Mouse (Mus musculus) embryonic stem cell, embryonic (primary cell): ENCODE data around the gene Fam98a.

ENCODE experiments used
- CTCF ChIA-PET, 4 experiments: fragments of 300-600 bp in 2 of 4; fragments of 350-600 bp in 2 of 4; sonication (Branson Sonifier 250); formaldehyde crosslinking; loops; one replicate each; lab custom pipeline; 2022; ENCODE audit warnings: inconsistent platforms in 2 of 4; lab: Charles Lee
- POLR2A ChIA-PET, 4 experiments: fragments of 300-600 bp in 2 of 4; fragments of 350-600 bp in 2 of 4; sonication (Branson Sonifier 250); formaldehyde crosslinking; loops; one replicate each; lab custom pipeline; 2022; ENCODE audit warnings: antibody characterized with exemption in 4 of 4, inconsistent platforms in 1 of 4; lab: Charles Lee

The Fam98a gene

DNA sequence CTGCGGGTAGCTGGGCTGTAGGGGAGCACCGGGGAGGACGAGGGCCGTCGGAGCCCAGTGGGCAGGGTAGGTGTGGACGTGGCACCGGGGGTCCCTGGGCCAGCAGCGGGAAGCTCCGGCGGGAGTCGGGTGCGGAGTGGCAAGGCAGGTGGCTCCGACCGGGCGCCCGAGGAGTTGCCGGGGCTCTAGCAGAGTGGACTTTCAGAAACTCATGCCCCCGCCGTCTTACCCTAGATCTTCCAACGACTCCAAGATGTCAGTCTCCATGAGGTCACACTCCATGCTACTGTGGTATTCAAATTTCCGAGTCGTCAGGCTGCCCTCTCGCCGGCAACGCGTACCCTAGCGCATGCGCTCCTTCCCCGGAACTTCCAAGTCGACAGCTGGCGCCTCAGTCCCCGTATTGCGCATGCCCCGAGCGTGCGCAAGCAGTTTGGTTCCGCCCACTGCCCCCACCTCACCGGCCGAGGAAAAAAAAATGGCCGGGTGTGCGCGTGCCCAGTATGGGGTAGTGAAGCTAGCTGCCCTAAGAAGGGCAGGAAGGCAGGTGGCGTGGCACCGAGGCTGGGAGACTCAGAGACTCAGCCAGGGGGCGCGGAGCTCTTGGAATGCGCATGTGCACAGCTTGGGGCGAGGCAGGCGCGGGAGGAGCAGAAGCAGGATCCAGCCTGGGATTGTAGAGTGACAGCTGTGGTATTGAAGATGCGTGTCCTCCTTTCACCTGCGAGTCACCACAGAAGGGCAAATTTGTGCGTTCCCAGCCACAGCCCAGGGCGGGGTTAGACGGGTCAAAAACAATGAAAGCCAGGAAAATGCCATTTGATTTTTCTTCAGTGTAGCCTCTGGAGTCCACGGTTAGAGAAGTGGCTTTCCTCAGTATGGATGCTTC, at the start of gene Fam98a:
Gene Fam98a, minus strand, starts transcription at position 435 of the 889 bp plus-strand sequence.
- POLR2A ChIA-PET, result interaction anchor here in 3 of 4 experiments (0.6 to 2.9 kb wide), 20 partner anchors 8 to 1024 kb away, joined by 3 to 17 read pairs (median 5); partner anchors contain the start of gene Birc6 (in 1 of the 3)
- CTCF ChIA-PET, result interaction anchor here in 3 of 4 experiments (0.7 to 1.2 kb wide), 7 partner anchors 13 to 546 kb away, joined by 3 to 4 read pairs (median 3); partner anchors contain the start of gene Ltbp1 (in 1 of the 3)

DNA sequence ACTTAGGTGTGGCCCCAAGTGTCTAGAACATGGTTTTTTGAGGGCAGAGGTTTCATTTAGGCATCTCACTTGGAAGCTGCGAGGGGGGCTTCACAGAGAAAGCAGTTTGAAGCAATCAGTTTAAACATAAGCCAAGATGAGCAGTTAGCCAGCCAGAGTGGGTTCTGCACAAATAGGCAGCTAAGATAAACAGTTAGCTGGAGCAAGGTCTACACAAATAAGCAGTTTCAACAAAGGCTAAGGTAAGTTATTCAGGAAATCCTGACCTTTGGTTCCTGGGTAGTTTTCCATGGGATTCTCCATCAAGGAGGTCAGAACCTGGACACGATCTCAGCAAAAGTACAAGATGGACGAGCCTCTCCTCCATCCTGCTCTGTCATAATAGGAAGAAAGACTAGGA, 46.9 kb upstream of the Fam98a start:
- POLR2A ChIA-PET, result no interaction called here
- CTCF ChIA-PET, result no interaction called here

DNA sequence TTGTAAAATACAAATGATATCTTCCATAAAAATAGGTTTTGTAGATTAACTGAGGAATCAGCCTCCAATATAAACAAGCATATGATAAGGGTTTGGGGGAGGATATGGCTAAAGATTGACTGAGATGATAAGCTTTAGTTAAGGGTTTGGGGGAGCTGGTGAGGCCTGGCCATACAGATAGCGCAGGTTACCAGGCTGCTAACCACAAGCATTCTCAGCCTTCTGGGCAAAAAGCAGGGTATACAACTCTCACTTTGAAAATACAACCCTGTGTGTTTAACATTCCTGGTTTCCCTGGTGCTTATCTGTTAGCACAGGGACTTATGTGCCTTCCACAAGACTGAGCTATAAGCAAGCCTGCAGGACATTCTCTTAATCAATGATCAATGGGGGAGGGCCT, 31.0 kb upstream of the Fam98a start:
- POLR2A ChIA-PET, result no interaction called here
- CTCF ChIA-PET, result no interaction called here

DNA sequence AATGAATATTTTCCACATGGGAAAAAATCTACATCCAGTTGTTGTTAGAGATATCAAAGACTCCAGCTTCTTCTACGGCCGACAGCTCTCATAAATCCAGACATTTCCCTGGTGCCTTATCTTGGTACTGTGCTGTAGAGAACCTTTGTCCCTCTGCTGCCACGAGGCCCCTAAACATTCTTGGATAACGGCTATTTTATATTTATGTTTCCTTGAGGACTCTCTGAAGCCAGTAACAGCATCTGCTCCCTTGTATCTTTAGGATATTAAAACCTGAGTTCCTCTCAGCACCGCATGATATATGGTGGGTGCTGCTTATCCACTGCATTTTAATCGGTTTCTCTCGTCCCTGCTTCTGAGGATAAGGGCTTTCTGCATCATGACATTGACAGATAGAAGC, 23.9 kb upstream of the Fam98a start:
- ChIA-PET CTCF (no interaction called here), POLR2A (no interaction called here)

DNA sequence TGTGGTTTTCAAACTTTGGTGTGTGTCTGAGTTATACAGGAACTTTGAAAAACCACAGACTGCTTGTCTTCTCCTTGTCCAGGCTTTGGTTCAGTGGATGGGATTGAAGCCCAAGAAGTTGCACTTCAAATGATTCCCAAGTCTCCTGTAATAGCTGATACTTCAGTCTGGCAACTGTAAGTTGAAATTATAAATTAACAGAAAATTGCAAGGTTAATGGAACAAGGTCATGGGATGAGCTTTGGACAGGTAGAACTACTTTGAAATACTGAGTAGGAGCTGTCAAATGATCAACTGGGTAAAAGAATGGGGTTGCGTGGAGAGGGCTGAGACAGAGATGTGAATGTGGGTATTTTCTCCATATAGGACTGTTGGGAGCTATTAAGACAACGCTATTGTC, 6.3 kb upstream of the Fam98a start:
- ChIA-PET POLR2A (interaction anchor here in 1 of 4 experiments (0.5 kb wide), 1 partner anchor 845 kb away, joined by 3 read pairs; no protein-coding TSS in a partner anchor), CTCF (interaction anchor here in 1 of 4 experiments (0.6 kb wide), 1 partner anchor 671 kb away, joined by 3 read pairs; no protein-coding TSS in a partner anchor)

DNA sequence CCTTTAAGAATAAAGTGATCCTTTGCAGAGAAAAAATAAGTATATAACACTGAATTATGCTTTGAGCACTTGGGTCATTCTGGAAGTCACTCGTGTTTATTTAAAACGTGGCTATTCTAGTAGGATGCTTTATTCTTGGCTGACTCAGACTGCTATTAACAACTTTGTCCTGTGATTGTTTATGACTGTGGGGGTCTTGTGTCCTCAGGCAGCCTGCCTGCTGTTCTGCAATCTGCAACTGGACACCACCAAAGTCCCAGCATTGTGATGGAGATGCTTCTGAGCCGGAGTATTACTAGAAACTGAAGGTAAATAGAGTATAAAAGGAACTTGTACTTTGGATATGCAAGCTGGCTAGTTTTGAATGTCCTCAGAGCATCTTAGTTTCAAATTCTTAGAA, 5.3 kb upstream of the Fam98a start:
- ChIA-PET CTCF (no interaction called here), POLR2A (no interaction called here)

DNA sequence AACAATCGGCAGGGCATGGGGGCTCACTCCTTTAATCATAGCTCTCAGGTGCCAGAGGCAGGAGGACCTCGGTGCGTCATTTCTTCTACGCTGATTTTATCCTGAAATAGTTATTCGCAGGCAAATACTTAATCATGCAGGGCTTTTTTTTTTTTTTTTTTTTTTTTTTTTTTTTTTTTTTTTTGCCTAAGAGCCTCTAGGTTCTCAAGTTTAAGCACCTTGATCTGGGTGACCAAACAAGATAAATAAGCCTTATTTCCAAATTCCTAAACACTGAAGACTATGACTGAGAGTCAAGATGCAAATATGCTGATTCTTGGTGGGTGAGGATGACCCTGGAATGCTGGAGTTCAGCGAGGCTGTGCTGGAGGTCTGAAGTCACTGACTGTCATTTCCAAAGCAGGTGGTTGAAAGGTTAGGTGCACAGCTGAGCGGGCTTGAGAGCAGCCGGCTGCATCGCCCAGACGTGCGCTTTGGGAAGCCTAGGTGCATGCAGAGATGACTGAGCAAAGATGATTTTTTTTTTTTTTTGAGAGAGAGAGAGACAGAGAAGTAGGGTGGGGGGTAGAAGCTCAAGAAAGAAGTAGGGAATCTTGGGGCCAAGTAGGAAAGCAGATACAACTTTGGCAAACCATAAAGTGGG, 854 bp downstream of the Fam98a start:
- CTCF ChIA-PET, result interaction anchor here in 2 of 4 experiments (0.7 to 1.2 kb wide), 3 partner anchors 14 to 546 kb away, joined by 3 to 4 read pairs (median 3); partner anchors contain the start of gene Ltbp1 (in 1 of the 2)
- POLR2A ChIA-PET, result interaction anchor here in 3 of 4 experiments (0.6 to 2.9 kb wide), 14 partner anchors 8 to 1169 kb away, joined by 3 to 17 read pairs (median 6); partner anchors contain the start of gene Birc6 (in 1 of the 3)

DNA sequence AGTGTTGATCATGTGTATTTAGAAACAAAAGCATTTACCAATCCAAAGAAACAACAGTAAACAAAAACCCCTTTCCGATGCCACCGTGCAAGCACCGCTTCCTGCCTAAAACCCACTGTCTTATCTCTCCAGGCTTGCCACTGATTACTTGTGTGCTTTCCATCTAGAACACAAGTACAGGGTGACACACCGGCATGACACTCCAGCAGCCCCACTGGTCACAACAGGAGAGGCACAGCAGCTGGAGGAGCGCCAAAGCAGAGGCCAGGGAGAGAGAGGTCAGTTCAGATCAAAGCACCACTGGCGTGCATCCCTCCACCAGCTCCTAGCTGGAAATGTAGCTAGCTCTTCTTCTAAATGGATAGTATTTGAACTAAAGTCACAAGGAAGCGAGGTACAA, 7.5 kb downstream of the Fam98a start:
- ChIA-PET CTCF (no interaction called here), POLR2A (interaction anchor here in 1 of 4 experiments (1.2 to 1.7 kb wide), 2 partner anchors 10 to 14 kb away, joined by 3 to 6 read pairs; no protein-coding TSS in a partner anchor)

DNA sequence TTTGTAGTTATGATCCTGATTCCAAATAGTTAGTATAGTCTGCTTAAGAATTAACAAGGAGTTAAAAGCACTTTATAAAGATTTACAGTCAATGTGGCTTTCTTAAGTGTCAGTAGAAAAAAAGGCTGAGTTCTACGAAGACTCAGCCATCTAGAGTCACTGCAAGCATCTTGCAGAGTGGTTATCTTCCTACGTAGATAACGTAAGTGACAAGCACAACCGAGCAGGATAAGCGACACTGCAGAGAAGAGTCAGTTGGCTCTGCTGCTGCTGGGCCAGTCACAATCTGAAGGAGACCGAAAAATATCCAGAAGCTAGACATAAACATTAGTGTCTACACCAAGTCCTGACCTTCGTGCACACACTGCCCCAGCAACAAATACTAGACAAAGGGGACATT, 8.3 kb downstream of the Fam98a start:
- ChIA-PET POLR2A (interaction anchor here in 1 of 4 experiments (1.2 to 1.7 kb wide), 3 partner anchors 8 to 14 kb away, joined by 3 to 6 read pairs (median 6); partner anchors contain the start of gene Fam98a), CTCF (no interaction called here)

DNA sequence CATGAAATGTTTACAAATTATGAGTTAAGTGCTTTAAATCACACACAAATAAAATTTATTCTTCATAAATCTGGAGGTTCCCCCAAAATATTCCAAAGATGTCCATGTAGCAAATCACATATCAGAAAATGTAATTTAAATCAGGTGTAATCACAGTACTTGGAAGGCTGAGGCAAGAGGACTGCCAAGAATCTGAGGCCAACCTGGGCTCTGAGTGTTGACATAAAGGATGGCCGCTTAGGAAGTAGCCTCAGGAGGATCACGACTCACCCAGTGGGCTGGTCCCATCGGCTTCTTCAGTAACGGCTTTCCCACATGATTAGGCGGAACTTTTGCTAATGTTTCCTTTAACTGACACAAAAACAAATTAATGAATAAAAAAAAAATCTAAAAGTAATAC, 11.9 kb downstream of the Fam98a start:
- CTCF ChIA-PET, result no interaction called here
- POLR2A ChIA-PET, result interaction anchor here in 1 of 4 experiments (1.7 kb wide), 1 partner anchor 18 kb away, joined by 5 read pairs; no protein-coding TSS in a partner anchor

DNA sequence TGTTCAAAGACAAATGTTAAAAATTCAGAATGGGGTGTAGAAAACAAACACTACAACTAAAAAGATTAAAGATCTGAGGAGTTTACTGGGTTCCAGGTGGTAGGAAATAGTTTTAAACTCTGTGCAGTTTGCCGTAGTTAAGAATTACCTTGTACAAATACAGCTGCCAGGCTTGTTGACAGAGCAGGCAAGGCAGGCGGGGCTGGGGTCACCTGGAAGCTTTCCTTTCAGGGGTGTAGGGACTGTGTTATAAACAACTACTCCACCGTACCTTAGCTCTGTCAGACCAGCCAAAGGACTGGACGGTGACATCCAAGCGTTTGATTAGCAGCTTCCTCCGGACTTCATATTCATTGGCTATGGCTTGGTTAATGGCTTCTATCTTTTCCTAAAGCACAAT, 12.6 kb downstream of the Fam98a start:
- ChIA-PET CTCF (interaction anchor here in 1 of 4 experiments (0.5 to 1.2 kb wide), 2 partner anchors 13 to 169 kb away, joined by 3 to 8 read pairs; partner anchors contain the start of gene Fam98a), POLR2A (no interaction called here)

DNA sequence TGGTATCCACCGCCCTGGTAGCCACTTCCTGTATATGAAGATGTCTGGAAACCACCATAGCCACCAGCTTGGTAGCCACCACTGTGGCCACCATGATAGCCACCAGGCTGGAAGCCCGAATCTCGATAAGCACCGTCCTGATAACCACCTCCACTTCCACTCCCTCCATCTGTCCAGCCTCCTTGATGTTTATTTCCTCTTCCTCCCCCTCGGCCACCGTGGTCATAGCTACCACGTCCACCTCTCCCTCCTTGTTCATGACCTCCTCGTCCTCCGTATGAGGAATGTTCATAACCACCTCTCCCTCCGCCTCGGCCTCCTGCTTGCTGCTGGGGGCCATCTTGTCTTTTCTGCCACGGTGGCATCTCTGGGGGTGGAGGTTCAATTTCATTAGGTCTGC, 13.3 kb downstream of the Fam98a start:
- ChIA-PET CTCF (interaction anchor here in 1 of 4 experiments (1.2 kb wide), 1 partner anchor 13 kb away, joined by 3 read pairs; the partner anchor contains the start of gene Fam98a), POLR2A (interaction anchor here in 1 of 4 experiments (2.0 kb wide), 1 partner anchor 13 kb away, joined by 6 read pairs; the partner anchor contains the start of gene Fam98a)

DNA sequence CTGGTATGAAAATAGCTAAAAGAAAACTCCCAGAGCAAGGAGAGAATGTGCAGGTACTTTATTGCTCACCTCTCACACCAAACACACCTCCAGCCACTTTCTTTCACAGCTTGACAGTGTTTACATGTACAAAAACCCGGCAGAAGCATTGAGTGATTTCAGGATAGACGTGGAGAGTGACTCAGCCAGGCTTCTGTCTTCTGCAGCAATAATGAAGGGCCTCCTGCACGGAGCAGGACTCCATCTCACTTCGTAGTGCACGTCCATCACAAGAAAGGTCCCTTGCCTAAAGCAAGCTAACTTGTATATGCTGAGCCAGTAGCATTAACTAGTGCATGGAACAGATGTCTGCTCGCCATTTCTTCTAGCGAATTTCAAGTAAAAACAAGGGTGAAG, 14.7 kb downstream of the Fam98a start:
- CTCF ChIA-PET, result interaction anchor here in 3 of 4 experiments (0.6 to 1.5 kb wide), 6 partner anchors 15 to 767 kb away, joined by 3 to 9 read pairs (median 3); partner anchors contain the start of gene Fam98a (in 1 of the 3)
- POLR2A ChIA-PET, result interaction anchor here in 3 of 4 experiments (0.7 to 2.0 kb wide), 4 partner anchors 14 to 466 kb away, joined by 3 to 10 read pairs (median 6); partner anchors contain the start of gene Fam98a (in 2 of the 3)

DNA sequence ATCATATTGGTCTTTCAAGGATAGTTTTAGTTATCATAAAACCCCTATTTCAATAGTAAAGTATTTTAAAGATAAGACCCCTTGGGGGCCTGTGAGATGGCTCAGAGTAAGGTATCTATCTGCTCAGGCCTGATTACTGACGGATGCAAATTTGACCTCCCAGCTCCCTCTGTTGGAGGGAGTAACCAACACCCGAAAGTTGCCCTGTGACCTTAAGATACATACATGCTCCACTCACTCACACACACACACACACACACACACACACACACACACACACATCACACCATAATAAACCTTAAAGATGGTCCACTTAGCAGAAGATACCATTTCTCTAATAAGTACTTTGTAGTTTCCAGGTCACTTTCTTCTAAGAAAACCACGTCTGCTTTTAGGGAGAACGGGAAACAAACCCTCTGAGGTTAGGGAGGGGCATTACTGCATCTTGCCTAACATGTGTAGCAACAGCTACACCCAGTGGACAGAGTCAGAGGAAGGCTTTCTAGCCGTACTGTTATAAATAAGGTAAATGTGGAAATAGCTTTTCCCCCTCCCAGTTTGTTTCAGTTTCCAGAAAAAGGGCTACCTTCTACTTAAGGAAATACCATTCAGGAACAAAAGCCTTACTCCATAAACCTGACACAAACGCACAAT, 15.2 kb downstream of the Fam98a start:
- ChIA-PET POLR2A (interaction anchor here in 3 of 4 experiments (0.7 to 2.9 kb wide), 5 partner anchors 13 to 466 kb away, joined by 3 to 10 read pairs (median 6); partner anchors contain the start of gene Fam98a (in 2 of the 3)), CTCF (interaction anchor here in 3 of 4 experiments (0.6 to 1.5 kb wide), 10 partner anchors 11 to 1102 kb away, joined by 3 to 9 read pairs (median 3); partner anchors contain the start of gene Fam98a (in 1 of the 3))

DNA sequence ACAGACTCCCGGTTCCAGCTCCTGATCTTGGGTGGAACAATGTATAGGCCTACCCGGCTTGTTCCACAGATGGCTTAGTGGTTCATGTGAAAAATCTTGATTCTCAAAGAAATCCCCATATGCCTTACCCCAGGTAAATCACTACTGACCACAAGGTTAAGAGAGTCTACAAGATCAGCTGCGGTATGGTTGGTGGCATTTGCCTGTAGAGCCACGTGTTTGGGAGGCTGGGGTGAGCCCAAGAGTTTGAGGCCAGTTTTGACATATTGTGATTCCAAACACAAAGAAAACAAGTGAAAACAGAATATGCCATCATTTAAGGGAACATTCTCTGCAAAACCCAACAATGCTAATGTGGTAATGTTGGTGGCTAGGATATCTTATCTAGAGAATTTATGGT, 16.1 kb downstream of the Fam98a start:
- CTCF ChIA-PET, result no interaction called here
- POLR2A ChIA-PET, result interaction anchor here in 2 of 4 experiments (1.9 to 3.4 kb wide), 3 partner anchors 12 to 16 kb away, joined by 5 to 17 read pairs (median 9); partner anchors contain the start of gene Fam98a (in 2 of the 2)

DNA sequence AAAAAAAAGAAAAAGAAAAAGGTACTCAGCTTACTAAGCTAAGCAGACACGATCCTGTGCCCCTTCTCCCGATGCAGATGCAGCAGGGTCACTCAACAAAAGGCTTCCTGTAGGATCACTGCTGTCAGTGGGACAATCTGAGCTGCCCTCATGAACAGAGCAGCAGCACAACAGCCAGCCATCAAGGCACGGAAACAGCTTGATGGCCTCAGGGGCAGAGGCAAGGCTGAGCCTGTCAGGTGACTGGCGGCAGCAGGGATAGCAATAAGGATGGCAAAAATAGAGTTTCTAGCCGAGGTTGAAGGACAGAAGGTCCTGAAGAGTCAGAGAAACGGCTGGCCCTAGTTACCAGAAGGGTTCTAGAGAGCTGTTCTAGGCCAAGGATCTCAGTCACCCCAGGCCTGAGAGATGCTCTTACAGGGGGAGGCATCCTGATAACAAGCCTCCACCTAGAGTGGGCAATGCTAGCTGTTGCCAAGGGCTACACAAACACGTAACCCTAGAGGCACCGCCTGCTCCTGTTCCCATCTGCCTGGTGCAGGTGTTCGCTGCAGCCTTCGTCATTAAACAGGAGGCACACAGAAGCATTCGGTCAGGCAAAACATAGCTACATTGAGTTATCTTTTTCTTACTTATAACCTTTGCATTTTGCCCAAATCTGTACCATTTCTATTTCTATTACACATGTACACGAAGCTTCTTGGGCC, 17.3 kb downstream of the Fam98a start:
- POLR2A ChIA-PET, result interaction anchor here in 3 of 4 experiments (0.9 to 3.4 kb wide), 8 partner anchors 9 to 19 kb away, joined by 3 to 17 read pairs (median 5); partner anchors contain the start of gene Fam98a (in 2 of the 3)
- CTCF ChIA-PET, result interaction anchor here in 2 of 4 experiments (0.5 to 1.5 kb wide), 4 partner anchors 11 to 809 kb away, joined by 3 to 4 read pairs (median 3); partner anchors contain the start of gene Fam98a (in 1 of the 2)

DNA sequence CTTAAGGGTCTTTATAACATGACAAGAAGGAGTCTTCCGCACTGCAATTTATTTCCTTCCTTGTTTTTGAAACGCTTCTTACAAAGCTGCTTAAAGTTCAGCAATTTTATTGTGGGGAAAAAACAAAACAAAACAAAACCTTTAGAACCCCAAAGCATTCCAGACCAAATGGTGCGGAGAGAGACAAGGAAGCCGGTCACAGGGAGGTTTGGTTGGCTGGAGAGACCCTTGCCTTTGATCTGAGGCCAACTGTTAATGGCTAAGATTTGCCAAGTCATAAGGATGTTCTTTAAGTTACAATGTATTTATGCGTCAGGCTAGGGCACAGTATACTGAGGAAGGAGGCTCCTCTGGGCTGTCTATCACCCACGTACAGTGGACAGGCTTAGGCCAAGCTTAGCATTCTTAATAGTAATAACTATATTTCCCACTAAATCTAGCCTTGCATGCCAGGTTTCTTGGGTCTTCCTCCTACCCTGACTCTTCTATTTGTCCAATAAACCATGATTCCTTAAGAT, 19.2 kb downstream of the Fam98a start:
- POLR2A ChIA-PET, result interaction anchor here in 1 of 4 experiments (3.4 kb wide), 1 partner anchor 19 kb away, joined by 17 read pairs; the partner anchor contains the start of gene Fam98a

More for the DNA sequence above, 19.2 kb downstream of the Fam98a start:
- CTCF ChIA-PET, result no interaction called here
